Mouse (Mus musculus) right cerebral cortex, postnatal 36 days (tissue): ENCODE results near the gene 1700029H14Rik.

Source experiments
- DNase-seq, 2 experiments: peaks; one replicate each; pipeline ENCODE4 v3.0.0; 2022; ENCODE audit warnings: low spot score in 2 of 2, mixed read lengths in 1 of 2

1700029H14Rik gene

GRCm38 (mm10) chr8:13541526-13541925 is 20.7 kb downstream of the 1700029H14Rik start:
- no peak for DNase-seq

- no peak for DNase-seq
These were observed 22.1 kb downstream of the 1700029H14Rik start for GRCm38 (mm10) chr8:13540122-13540521.

- DNase-seq = peak; percentile 45 to 56
These were observed 23.4 kb downstream of the 1700029H14Rik start for GRCm38 (mm10) chr8:13538821-13539220.

DNA sequence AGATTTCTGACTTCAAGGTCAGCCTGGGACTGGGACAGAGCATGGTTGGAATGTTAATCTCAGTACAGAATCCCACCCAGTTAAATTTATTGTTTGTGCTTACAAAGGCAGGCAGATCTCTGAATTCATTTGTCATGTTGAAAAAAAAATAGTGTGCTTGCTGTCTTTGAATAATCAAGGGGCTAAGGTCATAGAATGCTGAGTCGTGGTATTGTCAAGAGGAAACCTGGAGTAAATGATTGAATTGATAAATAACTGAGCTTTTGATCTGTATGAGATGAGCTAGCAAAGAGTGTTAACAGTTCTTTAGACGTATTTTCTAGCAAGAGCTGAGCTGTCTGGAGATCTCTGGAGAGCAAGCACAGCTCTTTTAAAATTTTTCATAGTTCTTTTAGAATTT is 25.2 kb downstream of the 1700029H14Rik start:
- no peak for DNase-seq

DNA sequence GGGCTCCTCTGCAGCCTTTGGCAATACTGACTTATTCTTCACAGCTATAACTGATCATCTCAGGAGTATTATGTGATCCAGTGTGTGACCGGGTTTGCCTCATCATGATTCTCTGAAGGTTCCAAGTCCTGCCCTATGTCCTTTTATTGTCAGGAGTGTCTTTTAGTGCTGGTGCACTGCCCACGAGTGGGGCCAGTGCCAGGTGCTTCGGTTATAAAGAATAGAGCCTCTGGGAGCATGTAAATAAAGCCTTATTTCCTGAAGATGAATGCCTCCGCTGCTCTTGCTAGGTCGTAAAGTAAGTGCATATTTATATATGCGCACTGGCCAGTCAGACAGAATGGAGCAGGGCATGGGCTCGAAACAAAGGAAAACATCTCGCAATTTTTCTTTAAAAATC is 29.1 kb downstream of the 1700029H14Rik start:
- no peak for DNase-seq

GRCm38 (mm10) chr8:13531602-13532171 is 30.6 kb downstream of the 1700029H14Rik start:
- no peak for DNase-seq

- peak; percentile 32 to 53 for DNase-seq
These were observed 31.3 kb downstream of the 1700029H14Rik start for GRCm38 (mm10) chr8:13530941-13531340.

DNA sequence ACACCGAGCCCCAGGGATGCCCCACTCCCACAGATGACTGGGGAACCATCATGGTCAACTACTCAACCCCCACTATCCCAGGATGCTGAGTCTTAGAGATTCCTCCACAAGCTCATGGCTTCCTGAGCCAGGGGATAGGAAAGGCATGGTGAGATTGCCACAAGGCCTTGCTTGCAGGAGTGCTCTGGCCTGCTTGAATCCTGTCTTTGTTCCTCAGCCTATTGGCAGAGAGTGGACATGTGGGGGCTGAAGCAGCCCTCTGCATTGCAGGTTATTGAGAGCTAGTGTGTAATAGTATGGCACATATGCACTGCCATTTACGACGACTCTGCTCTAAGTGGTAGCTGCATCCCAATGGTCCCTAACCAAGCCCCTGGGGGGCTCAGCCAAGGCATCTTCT is 31.9 kb downstream of the 1700029H14Rik start:
- no peak for DNase-seq

DNA sequence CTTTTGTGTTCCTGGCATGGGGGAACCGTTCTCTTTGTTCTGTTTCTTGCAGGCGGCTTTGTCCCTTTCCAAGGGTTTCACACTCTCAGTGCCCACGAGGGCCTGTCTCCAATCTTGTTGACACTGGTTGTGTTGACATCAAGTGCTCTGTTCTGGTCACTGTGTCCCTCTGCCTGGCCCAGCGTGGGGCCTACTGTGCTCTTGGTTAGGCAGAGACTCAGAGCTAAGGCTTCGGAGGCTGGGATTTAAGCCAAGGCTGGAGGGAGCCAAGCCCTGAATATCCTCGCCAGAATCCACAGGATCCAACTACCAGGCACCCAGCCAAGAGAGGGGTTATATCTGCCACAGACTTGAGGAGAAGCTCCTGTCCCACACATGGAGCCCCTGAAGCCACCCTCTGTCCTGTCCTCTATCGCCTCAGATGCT is 32.4 kb downstream of the 1700029H14Rik start:
- peak; percentile 58 to 63 for DNase-seq

- DNase-seq = no peak
These were observed 33.0 kb downstream of the 1700029H14Rik start for GRCm38 (mm10) chr8:13529011-13529840.

DNA sequence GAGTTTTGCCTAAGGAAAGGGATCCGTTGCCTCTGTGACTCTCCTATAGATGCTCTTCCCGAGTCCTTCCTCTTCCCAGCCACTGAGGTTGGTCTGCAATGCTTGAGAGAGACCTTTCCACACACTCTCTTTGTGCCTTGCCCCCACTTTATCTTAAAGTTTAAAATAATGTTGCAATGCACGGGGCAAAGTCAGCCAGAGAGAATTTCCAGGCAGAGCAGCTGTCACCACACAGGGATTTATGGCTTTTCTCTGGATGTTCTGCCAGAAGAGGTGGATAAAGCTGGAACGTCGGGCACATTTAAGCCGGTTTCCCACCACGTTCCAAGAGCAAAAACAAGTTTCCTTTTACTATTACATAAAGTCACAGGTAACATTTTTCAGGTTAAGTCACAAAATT is 40.9 kb downstream of the 1700029H14Rik start:
- DNase-seq = no peak

GRCm38 (mm10) chr8:13520349-13520748 is 41.9 kb downstream of the 1700029H14Rik start:
- DNase-seq = no peak

- peak; percentile 56 to 67 for DNase-seq
These were observed 42.8 kb downstream of the 1700029H14Rik start for GRCm38 (mm10) chr8:13519503-13519902.

GRCm38 (mm10) chr8:13517284-13517781 is 44.9 kb downstream of the 1700029H14Rik start:
- no peak for DNase-seq

DNA sequence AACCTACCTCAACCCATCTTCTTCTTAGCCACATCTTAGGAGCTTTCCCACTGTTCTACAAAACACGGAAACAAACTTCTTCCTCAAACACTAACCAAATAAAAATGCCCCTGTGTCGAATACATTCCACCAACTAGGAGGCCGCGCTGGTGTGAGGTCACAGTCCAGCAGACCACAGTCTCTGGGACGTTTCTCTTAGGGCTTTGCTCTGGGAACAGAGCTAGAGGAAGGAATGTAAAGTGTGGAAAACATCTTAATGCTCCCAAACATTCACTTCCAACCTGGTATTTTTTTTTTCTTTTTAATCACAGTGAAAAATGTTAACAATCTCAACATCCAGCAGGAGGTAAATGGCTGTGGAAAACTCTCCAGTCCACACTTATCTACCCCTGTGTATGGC is 45.5 kb downstream of the 1700029H14Rik start:
- no peak for DNase-seq

GRCm38 (mm10) chr8:13516011-13516442 is 46.2 kb downstream of the 1700029H14Rik start:
- DNase-seq = no peak

GRCm38 (mm10) chr8:13513556-13514370 is 48.5 kb downstream of the 1700029H14Rik start:
- DNase-seq = no peak

DNA sequence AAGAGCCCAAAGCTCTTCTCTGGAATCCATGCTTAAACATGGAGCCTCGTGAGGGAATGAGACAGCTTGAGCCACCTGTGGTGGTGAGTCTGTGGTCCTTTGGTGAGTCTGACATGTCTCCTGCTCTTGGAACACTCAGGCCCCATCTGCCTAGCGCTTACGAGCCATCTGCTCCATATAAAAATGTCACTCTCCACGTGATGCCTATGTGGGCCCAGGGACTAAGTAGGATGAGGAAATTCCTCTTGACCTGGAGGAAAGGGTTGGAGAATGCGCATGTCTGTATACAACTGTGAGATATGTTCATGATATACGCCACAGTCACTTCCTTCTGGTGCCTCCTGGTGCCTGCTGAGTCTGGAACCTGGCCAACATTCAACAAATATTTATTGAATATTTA is 49.6 kb downstream of the 1700029H14Rik start:
- DNase-seq = no peak

DNA sequence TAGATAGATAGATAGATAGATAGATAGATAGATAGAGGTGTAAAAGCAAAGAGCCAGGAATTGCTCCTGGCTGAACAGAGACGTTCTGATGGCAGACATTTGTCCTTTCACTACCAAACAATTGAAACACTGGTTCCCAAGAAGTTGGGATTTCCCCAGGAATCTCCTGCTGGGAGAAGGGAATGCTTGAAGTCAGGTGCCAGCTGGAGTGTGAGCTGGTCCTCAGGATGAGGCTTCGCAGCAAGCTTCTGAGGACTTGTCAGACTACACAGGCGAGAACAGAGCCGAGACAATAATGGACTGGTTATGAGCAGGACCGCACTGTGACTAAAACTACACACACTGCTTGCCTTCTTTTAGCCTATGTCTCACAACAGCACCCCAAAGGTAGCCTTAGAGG is 50.2 kb downstream of the 1700029H14Rik start:
- DNase-seq = no peak

DNA sequence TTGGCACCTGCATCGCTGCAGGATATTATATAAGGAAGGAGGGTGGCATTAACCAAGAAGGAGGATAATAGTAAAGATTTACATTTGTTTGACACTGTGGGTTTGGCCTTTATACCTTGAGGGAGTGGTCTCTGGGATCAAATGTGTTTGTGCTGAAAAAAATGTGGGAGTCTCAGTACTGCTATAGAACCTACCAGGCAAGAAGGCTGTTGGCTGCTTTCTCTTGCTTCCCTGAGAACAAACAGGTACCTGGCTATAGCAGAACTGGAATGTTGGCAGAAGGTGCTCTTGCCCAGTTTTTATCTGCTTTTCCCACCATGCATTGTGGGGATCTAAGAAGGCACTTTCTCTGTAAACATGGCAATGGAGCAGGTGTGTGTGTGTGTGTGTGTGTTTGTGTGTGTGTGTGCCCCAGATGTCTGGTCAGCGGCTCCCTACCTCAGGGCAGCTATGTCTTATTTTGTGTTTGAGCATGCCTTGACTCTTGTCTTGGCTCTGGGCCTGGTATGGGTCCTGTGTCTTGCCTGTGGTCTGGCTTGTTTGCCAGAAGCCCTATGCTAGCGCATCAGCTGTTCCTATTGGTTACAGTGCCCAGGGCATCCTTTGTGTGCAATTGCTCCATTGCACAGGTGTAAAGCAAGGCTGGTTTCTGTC is 54.9 kb downstream of the 1700029H14Rik start:
- DNase-seq = no peak

GRCm38 (mm10) chr8:13506849-13507248 is 55.4 kb downstream of the 1700029H14Rik start:
- DNase-seq = no peak
